Mouse (Mus musculus): ENCODE measurements around the gene Tvp23b. TPM values are rescaled to one million over a fixed set of nuclear protein-coding genes. Genes with fewer than 3 reads are reported as not detected.

The Tvp23b gene
- polyA plus RNA-seq, 1 experiment from 2014 or later = 50.6 TPM

DNA sequence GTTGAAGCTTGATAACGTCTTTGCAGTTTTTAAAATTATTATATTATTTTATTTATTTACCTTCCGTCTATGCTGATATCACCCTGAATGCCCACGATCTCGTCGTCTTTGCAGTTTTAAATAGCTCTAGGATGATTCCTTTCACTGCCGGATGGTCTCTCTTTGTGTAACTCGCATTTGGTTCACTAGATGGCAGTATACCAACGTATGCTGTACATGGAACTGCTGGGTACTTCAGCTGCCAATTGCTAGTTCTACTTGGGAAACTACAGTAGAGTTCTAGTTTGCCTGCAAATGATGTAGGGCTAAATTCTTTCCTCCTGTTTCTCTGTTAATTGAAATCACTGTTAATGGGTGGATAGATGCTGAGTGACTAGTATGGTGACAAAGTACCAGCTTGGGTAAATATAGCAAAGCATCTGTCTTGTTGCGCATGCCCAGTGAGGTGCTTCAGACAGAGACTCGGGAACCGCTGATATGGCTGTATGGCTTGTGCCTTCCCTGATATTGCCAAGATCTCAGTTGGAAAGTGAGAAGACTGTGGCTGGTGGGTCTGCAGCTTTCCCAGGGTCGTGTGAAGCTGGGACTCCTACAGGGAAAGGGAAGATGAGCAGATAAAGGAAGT lies 22.6 kb downstream of the Tvp23b start:
- Histone ChIP-seq H3K27me3 (replicated peaks) (no peaks in the 10 kb centered on the region), H3K36me3 (peaks cover 3% of the 10 kb centered on the region; the same call in 1 of the 2 replicates), H3K9me3 (replicated peaks) (no peaks in the 10 kb centered on the region), H3K9ac (no peak overlapping the region), H3K4me3 (no peak overlapping the region), H3K4me2 (no peak overlapping the region), H3K27ac (ENCODE audit: poor library complexity, severe bottlenecking) (no peak overlapping the region), H3K4me1 (replicated peaks) (no peaks in the 10 kb centered on the region)
- WGBS = 27% methylated on average over 12 of the region's 12 CpGs
- no peak for ATAC-seq (ENCODE audit: insufficient number of reproducible peaks, low FRiP score)

DNA sequence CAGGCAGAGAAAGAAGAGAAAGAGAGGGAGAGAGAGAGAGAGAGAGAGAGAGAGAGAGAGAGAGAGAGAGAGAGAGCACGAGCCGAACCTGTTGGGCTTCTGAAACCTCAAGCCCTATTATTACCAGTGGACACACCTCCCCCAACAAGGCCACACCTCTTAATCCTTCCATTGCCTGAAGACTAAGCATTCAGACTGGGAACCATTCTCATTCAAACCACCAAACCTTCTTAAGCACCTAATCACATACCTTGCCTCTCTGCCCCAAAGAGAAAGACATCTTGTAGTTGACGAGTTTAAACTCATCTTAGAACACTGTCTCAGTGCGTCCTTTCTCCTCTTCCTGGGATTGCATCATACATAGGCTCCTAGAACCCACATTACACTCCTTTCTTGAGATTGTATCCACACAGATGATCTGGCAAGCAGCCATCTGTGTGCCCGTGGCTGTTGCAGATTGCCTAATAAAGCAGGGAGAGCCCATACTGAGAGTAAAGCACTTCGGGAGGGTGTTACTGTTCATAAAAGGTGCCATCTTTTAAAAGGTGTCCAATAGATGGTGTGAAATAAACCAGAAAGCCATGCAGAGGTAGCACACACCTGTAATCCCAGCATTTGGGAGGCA lies 24.7 kb downstream of the Tvp23b start:
- no peak for ATAC-seq (ENCODE audit: insufficient number of reproducible peaks, low FRiP score)
- no peak overlapping the region for H3K9ac ChIP-seq
- H3K4me3 ChIP-seq = no peak overlapping the region
- no peaks in the 10 kb centered on the region for H3K36me3 ChIP-seq
- H3K27me3 ChIP-seq (replicated peaks) = no peaks in the 10 kb centered on the region
- H3K4me2 ChIP-seq = no peak overlapping the region
- no peaks in the 10 kb centered on the region for H3K9me3 ChIP-seq (replicated peaks)
- no peaks in the 10 kb centered on the region for H3K4me1 ChIP-seq (replicated peaks)
- 70% methylated on average over 6 of the region's 6 CpGs for WGBS
- H3K27ac ChIP-seq (ENCODE audit: poor library complexity, severe bottlenecking) = no peak overlapping the region

DNA sequence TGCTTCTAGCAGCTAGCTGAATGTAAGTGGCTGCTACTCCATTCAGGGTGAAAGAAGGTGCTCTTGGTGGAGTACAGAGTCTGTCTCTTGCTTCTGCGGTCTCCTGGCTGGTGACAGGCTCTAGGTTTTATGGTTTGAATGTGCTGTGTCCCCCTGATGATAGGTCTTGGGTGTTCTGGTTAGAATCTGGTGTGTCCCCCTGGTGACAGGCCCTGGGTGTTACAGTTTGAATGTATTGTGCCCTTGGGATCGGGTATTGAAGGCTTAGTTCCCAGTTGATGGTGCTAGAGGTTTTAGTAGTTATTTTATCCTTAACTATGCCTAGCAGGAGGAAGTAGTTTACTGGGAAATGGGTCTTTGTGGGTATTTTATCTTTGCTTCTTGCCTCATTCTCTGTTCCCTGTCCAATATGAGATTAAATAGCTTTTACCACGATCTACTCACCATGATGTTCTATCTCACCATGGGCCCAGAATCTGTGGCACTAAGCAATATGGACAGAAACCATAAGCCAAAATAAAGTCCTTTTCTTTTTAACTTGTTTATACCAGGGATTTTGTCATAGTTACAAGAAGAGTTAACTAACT lies 30.6 kb downstream of the Tvp23b start:
- Histone ChIP-seq H3K27ac (ENCODE audit: poor library complexity, severe bottlenecking) (no peak overlapping the region), H3K9ac (no peak overlapping the region), H3K27me3 (replicated peaks) (no peaks in the 10 kb centered on the region), H3K4me3 (no peak overlapping the region), H3K4me2 (no peak overlapping the region), H3K9me3 (replicated peaks) (no peaks in the 10 kb centered on the region), H3K36me3 (no peaks in the 10 kb centered on the region), H3K4me1 (replicated peaks) (peaks cover 7% of the 10 kb centered on the region; the same call in 1 of the 2 replicates)
- 69% methylated on average over 3 of the region's 3 CpGs for WGBS
- no peak for ATAC-seq (ENCODE audit: insufficient number of reproducible peaks, low FRiP score)

DNA sequence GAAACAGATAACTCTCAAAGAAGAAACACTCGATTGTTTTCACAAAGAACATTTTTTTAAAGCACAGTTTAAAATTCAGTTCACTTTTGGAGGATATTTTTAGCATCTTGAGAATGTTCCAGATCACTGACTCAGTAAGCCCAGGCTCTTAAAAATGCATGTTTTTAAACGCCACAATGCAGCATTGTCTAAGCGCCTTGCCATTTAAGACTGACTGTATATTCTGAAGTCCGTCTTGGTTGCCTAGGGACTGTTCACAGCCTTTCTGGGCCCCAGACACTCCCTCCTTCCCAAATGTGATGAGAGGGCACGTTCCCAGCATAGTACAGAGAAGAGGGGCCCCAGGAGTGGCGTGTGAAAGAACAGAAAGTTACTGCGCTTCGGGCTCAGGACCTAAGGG lies 32.1 kb downstream of the Tvp23b start:
- Histone ChIP-seq H3K4me2 (no peak overlapping the region), H3K36me3 (no peaks in the 10 kb centered on the region), H3K27ac (ENCODE audit: poor library complexity, severe bottlenecking) (no peak overlapping the region), H3K9me3 (replicated peaks) (no peaks in the 10 kb centered on the region), H3K27me3 (replicated peaks) (no peaks in the 10 kb centered on the region), H3K4me1 (replicated peaks) (peaks cover 7% of the 10 kb centered on the region; the same call in 1 of the 2 replicates), H3K9ac (no peak overlapping the region), H3K4me3 (no peak overlapping the region)
- 64% methylated on average over 8 of the region's 8 CpGs for WGBS
- ATAC-seq (ENCODE audit: insufficient number of reproducible peaks, low FRiP score) = no peak

DNA sequence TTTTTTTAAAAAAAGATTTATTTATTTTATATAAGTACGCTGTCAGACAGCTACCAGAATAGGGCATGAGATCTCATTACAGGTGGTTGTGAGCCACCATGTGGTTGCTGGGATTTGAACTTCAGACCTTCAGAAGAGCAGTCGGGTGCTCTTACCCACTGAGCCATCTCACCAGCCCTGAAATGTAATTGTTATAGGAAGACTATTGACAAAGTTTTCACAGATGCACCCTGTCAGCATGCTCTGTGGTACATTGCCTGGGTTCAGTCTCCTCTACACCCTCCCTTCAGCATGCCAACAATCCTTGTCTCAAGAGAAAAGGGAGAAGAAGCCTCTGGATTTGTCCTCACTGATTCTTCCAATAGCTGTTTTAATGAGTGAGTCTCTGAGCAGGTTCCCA lies 33.9 kb downstream of the Tvp23b start:
- Histone ChIP-seq H3K4me2 (no peak overlapping the region), H3K36me3 (no peaks in the 10 kb centered on the region), H3K9me3 (replicated peaks) (no peaks in the 10 kb centered on the region), H3K9ac (no peak overlapping the region), H3K27ac (ENCODE audit: poor library complexity, severe bottlenecking) (no peak overlapping the region), H3K4me3 (no peak overlapping the region), H3K27me3 (replicated peaks) (no peaks in the 10 kb centered on the region), H3K4me1 (replicated peaks) (peaks cover 7% of the 10 kb centered on the region; the same call in 1 of the 2 replicates)
- no peak for ATAC-seq (ENCODE audit: insufficient number of reproducible peaks, low FRiP score)
- WGBS = 83% methylated on average over 2 of the region's 2 CpGs

DNA sequence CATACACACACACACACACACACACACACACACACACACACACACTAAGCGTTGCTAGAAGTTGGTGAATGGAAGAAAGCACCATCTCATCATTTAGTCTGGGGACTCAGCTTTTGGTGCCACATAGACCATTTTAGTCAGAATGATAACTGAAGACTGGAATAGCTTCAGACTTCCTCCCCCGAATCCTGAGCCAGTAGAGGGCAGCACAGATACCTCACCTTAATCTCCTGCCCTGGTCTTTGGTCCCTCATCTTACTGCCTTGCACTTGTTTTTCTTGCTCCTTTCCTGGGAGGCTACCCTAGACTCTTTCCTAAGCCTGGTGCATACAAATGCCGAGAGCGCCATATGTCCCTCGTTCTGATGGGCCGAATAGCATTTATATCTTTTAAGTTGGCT lies 35.3 kb downstream of the Tvp23b start:
- H3K4me3 ChIP-seq = no peak overlapping the region
- H3K4me2 ChIP-seq = no peak overlapping the region
- H3K36me3 ChIP-seq = no peaks in the 10 kb centered on the region
- H3K27ac ChIP-seq (ENCODE audit: poor library complexity, severe bottlenecking) = no peak overlapping the region
- 55% methylated on average over 6 of the region's 6 CpGs for whole genome bisulfite sequencing
- H3K4me1 ChIP-seq (replicated peaks) = peaks cover 7% of the 10 kb centered on the region; the same call in 1 of the 2 replicates
- ATAC-seq (ENCODE audit: insufficient number of reproducible peaks, low FRiP score) = no peak
- no peaks in the 10 kb centered on the region for H3K9me3 ChIP-seq (replicated peaks)
- H3K27me3 ChIP-seq (replicated peaks) = no peaks in the 10 kb centered on the region
- H3K9ac ChIP-seq = no peak overlapping the region

DNA sequence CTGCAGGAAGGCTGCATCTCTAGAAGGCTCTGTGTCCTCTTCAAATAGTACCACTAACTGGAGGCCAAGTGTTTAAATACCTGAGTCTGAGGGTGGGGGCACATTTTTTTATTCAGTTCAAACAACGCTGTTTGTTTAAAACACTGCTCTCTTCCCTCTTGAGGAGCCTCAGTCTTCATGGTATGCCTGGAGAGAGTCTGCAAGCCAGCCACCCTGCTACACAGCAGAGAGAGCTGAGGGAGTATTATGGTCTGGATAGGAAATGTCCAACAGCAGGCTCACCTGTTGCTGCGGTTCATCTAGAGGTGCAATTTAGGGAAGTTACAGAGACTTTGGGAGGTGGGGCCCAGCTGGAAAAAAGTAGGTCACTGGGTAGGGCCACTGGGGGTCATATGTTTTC lies 36.2 kb downstream of the Tvp23b start:
- Histone ChIP-seq H3K27ac (ENCODE audit: poor library complexity, severe bottlenecking) (no peak overlapping the region), H3K4me2 (no peak overlapping the region), H3K9ac (no peak overlapping the region), H3K36me3 (no peaks in the 10 kb centered on the region), H3K9me3 (replicated peaks) (no peaks in the 10 kb centered on the region), H3K4me1 (replicated peaks) (peaks cover 7% of the 10 kb centered on the region; the same call in 1 of the 2 replicates), H3K4me3 (no peak overlapping the region), H3K27me3 (replicated peaks) (no peaks in the 10 kb centered on the region)
- no peak for ATAC-seq (ENCODE audit: insufficient number of reproducible peaks, low FRiP score)
- 88% methylated on average over 2 of the region's 2 CpGs for WGBS

DNA sequence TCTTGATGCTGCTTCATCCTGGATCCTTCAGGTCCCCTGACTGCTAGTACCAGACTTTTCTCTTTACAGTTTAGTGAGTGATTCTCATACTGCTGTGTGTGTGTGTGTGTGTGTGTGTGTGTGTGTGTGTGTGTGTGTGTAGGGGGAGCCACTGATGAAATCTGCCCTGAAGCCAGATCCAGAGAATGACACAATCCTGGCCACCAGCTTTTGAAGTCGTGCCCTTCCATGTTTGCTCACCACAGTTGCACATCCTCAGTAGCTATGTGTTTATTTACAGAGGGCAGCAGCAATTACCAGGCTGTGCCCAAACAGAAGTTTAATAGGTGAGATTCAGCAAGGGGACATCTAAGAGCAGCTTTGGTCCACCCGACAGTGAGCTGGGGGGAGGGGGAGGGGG lies 37.5 kb downstream of the Tvp23b start:
- H3K9me3 ChIP-seq (replicated peaks) = no peaks in the 10 kb centered on the region
- no peak overlapping the region for H3K9ac ChIP-seq
- H3K4me3 ChIP-seq = no peak overlapping the region
- no peak overlapping the region for H3K27ac ChIP-seq (ENCODE audit: poor library complexity, severe bottlenecking)
- no peak for ATAC-seq (ENCODE audit: insufficient number of reproducible peaks, low FRiP score)
- H3K4me2 ChIP-seq = no peak overlapping the region
- peaks cover 4% of the 10 kb centered on the region; the same call in 1 of the 2 replicates for H3K4me1 ChIP-seq (replicated peaks)
- no peaks in the 10 kb centered on the region for H3K27me3 ChIP-seq (replicated peaks)
- WGBS = 19% methylated on average over 2 of the region's 2 CpGs
- no peaks in the 10 kb centered on the region for H3K36me3 ChIP-seq

DNA sequence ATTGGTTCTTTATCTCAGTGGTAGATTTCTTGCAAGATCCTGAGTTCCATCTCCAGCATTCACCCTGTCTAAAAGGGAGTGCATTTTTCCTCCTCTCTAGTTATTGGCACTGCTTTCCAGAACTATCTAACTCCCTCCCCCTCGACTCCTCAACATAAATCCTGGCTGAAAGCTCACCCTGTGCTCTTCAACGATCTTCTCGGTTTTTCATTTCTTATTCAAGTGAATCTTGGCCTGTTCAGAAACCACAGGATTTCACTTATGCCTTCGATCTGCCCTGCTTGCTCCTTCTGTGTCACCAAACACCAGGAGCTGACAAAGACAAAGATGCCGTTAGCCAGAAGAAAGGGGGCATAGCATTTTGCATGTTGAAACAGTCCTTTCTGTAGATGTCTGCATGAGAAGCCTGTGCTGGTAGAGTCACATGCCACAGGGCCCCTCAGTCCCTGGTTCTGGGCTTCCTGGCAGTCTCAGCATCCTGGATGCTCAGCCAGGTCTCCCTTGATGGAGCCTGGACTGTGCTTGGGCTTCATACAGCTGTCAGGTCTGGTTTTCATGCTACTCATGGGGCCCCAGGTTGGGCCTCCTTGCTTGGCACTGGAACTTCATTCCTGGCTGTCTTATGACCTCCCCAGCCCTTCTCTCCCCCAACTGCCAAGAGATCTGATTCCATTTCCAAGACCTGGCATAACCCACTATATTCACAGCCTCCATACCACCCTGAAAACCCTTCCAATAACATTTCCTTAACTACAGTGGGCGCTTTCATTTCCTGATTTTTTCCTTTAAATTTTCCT lies 40.9 kb downstream of the Tvp23b start:
- Histone ChIP-seq H3K27ac (ENCODE audit: poor library complexity, severe bottlenecking) (peak overlapping the region; percentile 13; the same call in 1 of the 2 replicates), H3K4me1 (replicated peaks) (peaks cover 15% of the 10 kb centered on the region), H3K36me3 (no peaks in the 10 kb centered on the region), H3K9ac (no peak overlapping the region), H3K9me3 (replicated peaks) (no peaks in the 10 kb centered on the region), H3K27me3 (replicated peaks) (no peaks in the 10 kb centered on the region), H3K4me3 (peak overlapping the region; percentile 29; the same call in 1 of the 2 replicates), H3K4me2 (peak overlapping the region; percentile 63)
- WGBS = 75% methylated on average over 6 of the region's 6 CpGs
- no peak for ATAC-seq (ENCODE audit: insufficient number of reproducible peaks, low FRiP score)

DNA sequence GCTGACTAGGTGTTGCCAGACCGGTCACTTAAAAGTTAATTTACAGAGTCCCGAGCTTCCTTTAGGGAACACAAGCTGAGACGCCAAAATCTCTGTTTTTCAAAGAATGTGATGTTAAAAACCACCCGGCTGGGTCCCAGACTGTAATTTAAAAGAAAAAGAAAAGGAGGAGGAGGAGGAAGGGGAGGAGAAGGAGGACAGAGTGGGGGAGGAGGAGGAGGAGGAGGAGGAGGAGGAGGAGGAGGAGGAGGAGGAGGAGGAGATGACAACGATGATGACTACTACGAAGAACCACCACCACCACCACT lies 41.4 kb downstream of the Tvp23b start:
- Histone ChIP-seq H3K9ac (peak overlapping the region; percentile 57; the same call in 1 of the 2 replicates), H3K4me3 (peak overlapping the region; percentile 29)
- no peak; the same call in 1 of the 2 replicates for ATAC-seq (ENCODE audit: insufficient number of reproducible peaks, low FRiP score)

More for the DNA sequence above, 41.4 kb downstream of the Tvp23b start:
- peaks cover 15% of the 10 kb centered on the region for H3K4me1 ChIP-seq (replicated peaks)
- H3K27me3 ChIP-seq (replicated peaks) = no peaks in the 10 kb centered on the region
- WGBS = 32% methylated on average over 6 of the region's 6 CpGs
- peak overlapping the region; percentile 63 for H3K4me2 ChIP-seq
- H3K27ac ChIP-seq (ENCODE audit: poor library complexity, severe bottlenecking) = peak overlapping the region; percentile 13; the same call in 1 of the 2 replicates
- H3K36me3 ChIP-seq = no peaks in the 10 kb centered on the region
- H3K9me3 ChIP-seq (replicated peaks) = no peaks in the 10 kb centered on the region

Data from heart, embryonic 12.5 days (tissue).